Mouse (Mus musculus) gastrocnemius, postnatal 4 days (tissue): ENCODE data around the gene Cttnbp2. TPM values are rescaled to one million over a fixed set of nuclear protein-coding genes. Genes with fewer than 3 reads are reported as not detected.
"Not testable (repeated sequence)": the region's sequence is repeated elsewhere in the genome, so short reads cannot be mapped to it uniquely, and the experiment has no call there.

Experiments
- DNase-seq, 2 experiments: peaks; one replicate each; pipeline ENCODE4 v3.0.0; 2021 to 2022; ENCODE audit warnings: low spot score in 2 of 2, mixed read lengths in 2 of 2
- total RNA-seq, 2 experiments: library from RNA; stranded (reverse); gene quantifications; 2 replicates each; pipeline ENCODE4 v1.2.3; 2021

The Cttnbp2 gene
- total RNA-seq, 2 experiments from 2014 or later = 8.1 to 10.1 TPM

- no peak for DNase-seq
These were observed 93.1 kb downstream of the Cttnbp2 start for GRCm38 (mm10) chr6:18421561-18421960.

- no peak for DNase-seq
These were observed 94.0 kb downstream of the Cttnbp2 start for GRCm38 (mm10) chr6:18420660-18421059.

GRCm38 (mm10) chr6:18417866-18418454 lies 96.7 kb downstream of the Cttnbp2 start:
- DNase-seq = no peak

- no peak for DNase-seq
These were observed 98.7 kb downstream of the Cttnbp2 start for GRCm38 (mm10) chr6:18415961-18416360.

- DNase-seq = no peak
These were observed 103.0 kb downstream of the Cttnbp2 start for GRCm38 (mm10) chr6:18411505-18412225.

- no peak for DNase-seq
These were observed 106.2 kb downstream of the Cttnbp2 start for GRCm38 (mm10) chr6:18408445-18408844.

- no peak for DNase-seq
These were observed 113.5 kb downstream of the Cttnbp2 start for GRCm38 (mm10) chr6:18401066-18401674.

- DNase-seq = no peak
These were observed 133.3 kb downstream of the Cttnbp2 start for GRCm38 (mm10) chr6:18381380-18381779.

- no peak for DNase-seq
These were observed 134.1 kb downstream of the Cttnbp2 start for GRCm38 (mm10) chr6:18380300-18381202.

GRCm38 (mm10) chr6:18377755-18378154 lies 136.9 kb downstream of the Cttnbp2 start:
- not testable (repeated sequence) for DNase-seq

- DNase-seq = no peak
These were observed 139.9 kb downstream of the Cttnbp2 start for GRCm38 (mm10) chr6:18374744-18375143.

- no peak for DNase-seq
These were observed 141.0 kb downstream of the Cttnbp2 start for GRCm38 (mm10) chr6:18373652-18374051.

- peak in 1 of 2 experiments; percentile 38 for DNase-seq
These were observed 142.0 kb downstream of the Cttnbp2 start for GRCm38 (mm10) chr6:18372447-18373228.

- no peak for DNase-seq
These were observed 144.9 kb downstream of the Cttnbp2 start for GRCm38 (mm10) chr6:18369723-18370122.

- DNase-seq = no peak
These were observed 145.6 kb downstream of the Cttnbp2 start for GRCm38 (mm10) chr6:18369054-18369453.

GRCm38 (mm10) chr6:18362232-18362631 lies 152.4 kb downstream of the Cttnbp2 start:
- no peak for DNase-seq

GRCm38 (mm10) chr6:18360955-18361354 lies 153.7 kb downstream of the Cttnbp2 start:
- DNase-seq = no peak

- DNase-seq = no peak
These were observed 154.5 kb downstream of the Cttnbp2 start for GRCm38 (mm10) chr6:18360154-18360553.

GRCm38 (mm10) chr6:18349153-18349858 lies 165.3 kb downstream of the Cttnbp2 start:
- DNase-seq = no peak

GRCm38 (mm10) chr6:18344272-18344671 lies 170.4 kb downstream of the Cttnbp2 start:
- no peak for DNase-seq
